Mouse (Mus musculus) urinary bladder, postnatal 25 days (tissue): Measurements from ENCODE around the gene Parvb.

ENCODE experiments used
- DNase-seq: peaks from one replicate; pipeline ENCODE4 v3.0.0; 2022; ENCODE audit warnings: low spot score

The Parvb gene

GRCm38 (mm10) chr15:84324870-84325553, 93.2 kb downstream of the Parvb start:
- DNase-seq = no peak

GRCm38 (mm10) chr15:84325736-84326135, 93.9 kb downstream of the Parvb start:
- no peak for DNase-seq

GRCm38 (mm10) chr15:84328870-84329269, 97.0 kb downstream of the Parvb start:
- DNase-seq = no peak

GRCm38 (mm10) chr15:84329940-84330339, 98.1 kb downstream of the Parvb start:
- no peak for DNase-seq

- no peak for DNase-seq
These were observed 99.3 kb downstream of the Parvb start for GRCm38 (mm10) chr15:84331066-84331612.

GRCm38 (mm10) chr15:84336281-84336817, 104.5 kb downstream of the Parvb start:
- no peak for DNase-seq

GRCm38 (mm10) chr15:84337599-84337998, 105.8 kb downstream of the Parvb start:
- DNase-seq = no peak

- no peak for DNase-seq
These were observed 109.1 kb downstream of the Parvb start for GRCm38 (mm10) chr15:84340926-84341325.

GRCm38 (mm10) chr15:84348769-84349168, 116.9 kb downstream of the Parvb start:
- no peak for DNase-seq

- DNase-seq = no peak
These were observed 118.3 kb downstream of the Parvb start for GRCm38 (mm10) chr15:84349915-84350738.

- DNase-seq = no peak
These were observed 119.5 kb downstream of the Parvb start for GRCm38 (mm10) chr15:84351342-84351741.

- DNase-seq = no peak
These were observed 120.3 kb downstream of the Parvb start for GRCm38 (mm10) chr15:84351915-84352844.

GRCm38 (mm10) chr15:84355081-84355480, 123.2 kb downstream of the Parvb start:
- no peak for DNase-seq

GRCm38 (mm10) chr15:84364746-84365145, 132.9 kb downstream of the Parvb start:
- no peak for DNase-seq
